Mouse (Mus musculus): ENCODE data around the gene S1pr5.
"Not testable (repeated sequence)": the region's sequence is repeated elsewhere in the genome, so short reads cannot be mapped to it uniquely, and the experiment has no call there.

The S1pr5 gene

DNA sequence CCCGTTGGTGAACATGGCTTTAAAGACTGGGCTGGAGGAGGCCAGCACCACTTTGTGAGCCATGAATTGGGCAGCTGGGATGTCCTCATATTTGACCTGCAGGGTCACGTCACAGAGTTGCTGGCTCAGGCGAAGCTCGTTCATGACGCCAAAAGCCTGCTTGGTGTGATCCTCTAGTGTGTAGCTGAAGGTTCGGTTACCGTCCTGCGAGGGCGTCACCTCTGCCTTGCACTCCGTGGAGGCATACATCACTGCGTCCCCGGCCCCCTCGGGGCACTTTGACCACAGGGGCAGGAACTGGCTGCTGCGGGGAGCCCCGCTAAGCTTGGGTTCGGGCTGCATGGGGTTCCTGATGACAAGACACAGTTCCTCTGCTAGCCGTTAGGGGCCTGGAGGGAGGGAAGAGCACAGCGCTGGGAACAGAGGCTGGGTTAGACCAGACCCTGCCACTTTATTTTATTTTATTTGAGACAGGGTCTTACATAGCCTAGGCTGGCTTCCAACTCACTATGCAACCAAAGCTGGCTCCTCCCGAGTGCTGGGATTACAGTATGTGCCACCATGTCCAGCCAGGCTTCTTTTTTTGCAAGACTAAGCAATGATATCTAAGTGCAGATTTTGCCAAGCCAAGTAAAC is 10.8 kb downstream of the S1pr5 start:
- peak; percentile 56 for DNase-seq (ENCODE audit: extremely low spot score)

DNA sequence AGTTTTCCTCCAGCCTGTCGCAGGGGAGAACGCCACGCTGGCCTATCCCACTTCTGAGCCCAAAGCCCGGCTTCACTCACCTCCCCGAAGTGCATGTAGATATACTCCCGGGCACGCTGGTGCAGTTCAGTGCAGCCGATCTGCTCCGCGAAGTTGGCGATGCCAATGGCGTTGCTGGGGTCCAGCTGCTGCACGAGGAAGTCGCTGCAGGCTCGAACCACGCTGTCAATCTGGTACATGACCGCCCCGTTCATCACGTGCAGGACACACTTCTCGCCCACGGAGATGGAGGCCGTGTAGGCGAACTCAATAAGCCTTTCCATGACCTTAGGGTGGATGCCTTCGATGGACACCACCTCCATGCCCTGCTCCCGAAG is 11.3 kb downstream of the S1pr5 start:
- no peak for DNase-seq (ENCODE audit: extremely low spot score)

DNA sequence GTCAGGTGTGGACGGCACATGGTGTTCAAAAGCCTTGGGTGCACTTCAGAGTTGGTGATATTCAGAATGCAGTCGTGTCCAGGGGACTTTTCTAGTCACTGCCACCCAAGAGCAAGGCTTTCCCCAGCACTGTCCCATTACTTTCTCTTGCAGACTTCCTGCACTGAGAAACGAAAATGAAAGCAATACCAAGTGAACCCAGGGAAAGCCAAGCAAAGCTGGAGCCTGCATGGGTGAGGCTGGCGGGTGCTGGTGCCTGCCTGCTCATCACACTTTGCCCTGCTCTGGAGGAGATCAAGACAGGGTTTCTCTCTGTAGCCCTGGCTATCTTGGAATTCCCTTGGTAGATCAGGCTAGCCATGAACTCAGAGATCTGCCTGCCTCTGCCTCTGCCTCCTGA is 12.9 kb downstream of the S1pr5 start:
- no peak for DNase-seq (ENCODE audit: extremely low spot score)

DNA sequence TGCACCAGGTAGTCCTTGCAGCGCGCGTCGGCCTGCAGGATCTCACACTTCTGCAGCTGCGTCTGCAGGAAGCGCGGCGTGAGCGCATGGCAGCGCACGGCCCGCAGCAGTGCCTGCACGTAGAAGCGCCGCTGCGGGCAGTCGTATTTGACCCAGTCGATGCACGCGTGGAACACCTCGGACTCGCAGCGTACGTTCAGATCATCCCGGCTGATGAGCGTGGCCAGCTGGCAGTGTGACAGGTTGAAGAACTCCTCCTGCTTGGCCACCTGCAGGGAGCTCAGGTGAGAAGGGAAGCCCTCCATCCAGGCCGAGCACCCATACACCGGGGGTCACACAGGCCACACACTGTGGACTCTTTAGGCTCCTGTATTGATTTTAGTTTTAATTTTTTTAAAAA is 14.4 kb downstream of the S1pr5 start:
- DNase-seq (ENCODE audit: extremely low spot score) = no peak

DNA sequence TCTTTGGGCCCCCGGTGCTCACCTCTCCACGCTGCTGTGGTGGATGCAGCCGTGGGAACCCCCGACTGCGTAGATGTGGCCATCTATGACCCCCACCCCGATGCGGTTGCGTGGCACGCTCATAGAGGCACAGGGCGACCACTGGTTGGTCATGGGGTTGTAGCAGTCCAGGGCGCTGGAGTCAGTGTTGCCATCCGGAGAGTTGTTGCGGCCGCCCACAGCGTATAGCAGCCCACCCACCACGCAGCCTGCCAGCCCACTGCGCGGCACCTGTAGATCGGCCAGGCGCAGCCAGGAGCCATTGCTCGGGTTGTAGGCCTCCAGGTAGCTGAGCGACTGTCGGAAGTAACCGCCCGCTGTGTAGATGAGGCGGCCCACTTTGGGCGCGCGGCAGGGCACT is 14.9 kb downstream of the S1pr5 start:
- DNase-seq (ENCODE audit: extremely low spot score) = no peak

DNA sequence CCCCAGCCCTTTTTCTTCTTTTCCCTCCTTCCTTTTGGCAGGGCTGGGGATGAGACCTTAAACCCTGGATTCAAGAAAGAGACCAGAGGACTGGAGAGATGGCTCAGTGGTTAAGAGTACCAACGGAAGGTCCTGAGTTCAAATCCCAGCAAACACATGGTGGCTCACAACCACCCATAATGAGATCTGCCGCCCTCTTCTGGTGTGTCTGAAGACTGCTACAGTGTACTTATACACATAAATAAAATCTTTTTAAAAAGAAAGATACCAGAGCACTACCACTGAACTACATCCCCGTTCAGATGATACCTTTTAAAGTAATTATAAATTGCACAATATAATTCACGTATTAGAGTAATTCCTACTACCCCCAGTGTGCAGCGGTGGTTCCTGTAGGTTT is 15.4 kb downstream of the S1pr5 start:
- no peak for DNase-seq (ENCODE audit: extremely low spot score)

DNA sequence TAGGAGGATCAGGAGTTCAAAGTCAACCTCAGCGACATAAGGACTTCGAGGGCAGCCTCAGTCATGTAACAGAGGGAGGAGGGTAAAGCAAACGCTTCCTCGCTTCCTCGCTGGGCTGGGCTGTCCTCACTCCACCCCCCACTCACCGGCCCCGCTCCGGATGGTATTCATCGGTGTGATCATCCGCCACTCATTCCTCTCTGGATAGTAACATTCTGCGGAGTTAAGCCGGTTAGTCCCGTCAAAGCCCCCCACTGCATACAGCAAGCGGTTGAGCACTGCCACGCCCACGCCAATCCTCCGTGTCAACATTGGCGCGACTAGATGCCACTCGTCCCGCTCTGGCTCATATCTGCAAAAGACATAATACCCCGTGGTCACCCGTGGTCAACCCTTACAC is 16.7 kb downstream of the S1pr5 start:
- DNase-seq (ENCODE audit: extremely low spot score) = no peak

DNA sequence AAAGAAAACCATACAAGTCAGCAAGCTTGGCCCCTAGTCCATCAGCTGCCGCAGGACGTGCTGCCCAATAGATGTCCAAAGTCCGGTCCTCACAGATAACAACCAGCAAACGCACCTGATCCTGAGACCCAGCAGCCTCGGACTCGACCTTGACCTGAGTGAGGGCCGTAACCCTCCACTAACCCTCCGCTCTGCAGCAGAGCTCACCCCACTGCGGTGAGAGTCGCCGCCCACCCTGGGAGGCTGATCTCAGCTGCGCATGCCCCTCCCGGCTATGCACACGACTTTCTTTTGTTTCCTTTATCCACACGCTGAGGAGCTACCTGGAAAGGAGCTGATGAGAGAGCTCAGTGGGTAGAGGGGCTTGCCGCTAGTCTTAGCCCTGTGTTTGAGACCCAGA is 20.9 kb downstream of the S1pr5 start:
- DNase-seq (ENCODE audit: extremely low spot score) = no peak

DNA sequence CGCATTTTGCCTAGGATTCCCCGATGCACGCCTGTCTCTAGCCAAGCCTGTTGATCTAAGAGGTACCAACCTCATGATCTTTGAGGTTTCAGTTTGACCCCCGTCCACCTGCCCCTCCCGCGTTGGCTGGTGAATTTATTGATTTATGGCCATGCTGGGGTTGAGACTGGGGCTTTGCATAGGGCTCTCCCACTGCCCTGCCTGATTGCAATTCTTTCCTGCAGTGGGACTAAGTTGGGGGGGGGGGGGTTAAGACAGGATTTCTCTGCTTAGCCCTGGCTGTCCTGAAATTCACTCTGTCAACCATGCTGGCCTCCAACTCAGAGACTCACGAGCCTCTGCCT is 22.9 kb downstream of the S1pr5 start:
- DNase-seq (ENCODE audit: extremely low spot score) = no peak

DNA sequence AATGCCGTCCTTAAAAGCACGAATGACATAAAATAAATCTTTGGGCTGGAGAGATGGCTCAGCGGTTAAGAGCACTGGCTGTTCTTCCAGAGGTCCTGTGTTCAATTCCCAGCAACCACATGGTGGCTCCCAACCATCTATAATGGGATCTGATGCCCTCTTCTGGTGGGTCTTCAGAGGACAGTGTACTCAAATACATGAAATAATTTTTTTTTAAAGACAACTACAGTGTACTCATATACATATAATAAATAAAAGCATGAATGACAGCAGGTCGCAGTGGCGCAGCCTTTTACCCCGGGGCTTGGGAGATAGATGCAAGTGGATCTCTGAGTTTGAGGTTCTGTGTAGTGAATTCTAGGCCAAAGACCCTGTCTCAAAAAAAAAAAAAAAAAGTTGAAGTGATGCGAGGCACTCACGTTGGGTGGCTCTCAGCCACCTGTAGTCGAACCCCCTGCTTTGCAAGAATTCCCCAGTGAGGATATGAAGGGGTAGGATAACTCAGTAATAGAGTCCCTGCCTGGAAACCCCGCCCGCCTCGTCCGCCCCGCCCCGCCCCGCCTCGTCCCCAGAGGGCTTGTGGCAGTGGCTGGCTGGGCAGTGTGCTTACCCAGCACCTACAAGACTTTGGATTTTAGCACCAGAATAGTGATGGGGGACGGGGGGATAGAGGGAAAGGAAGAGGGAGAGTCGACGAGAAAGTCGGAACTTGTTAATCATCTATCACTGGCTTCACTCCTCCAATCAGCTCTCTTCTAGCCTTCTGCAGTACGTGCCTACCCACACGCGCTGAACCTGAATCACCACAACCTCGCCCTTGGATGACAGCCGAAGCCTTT is 23.4 kb downstream of the S1pr5 start:
- peak; percentile 58 for DNase-seq (ENCODE audit: extremely low spot score)

DNA sequence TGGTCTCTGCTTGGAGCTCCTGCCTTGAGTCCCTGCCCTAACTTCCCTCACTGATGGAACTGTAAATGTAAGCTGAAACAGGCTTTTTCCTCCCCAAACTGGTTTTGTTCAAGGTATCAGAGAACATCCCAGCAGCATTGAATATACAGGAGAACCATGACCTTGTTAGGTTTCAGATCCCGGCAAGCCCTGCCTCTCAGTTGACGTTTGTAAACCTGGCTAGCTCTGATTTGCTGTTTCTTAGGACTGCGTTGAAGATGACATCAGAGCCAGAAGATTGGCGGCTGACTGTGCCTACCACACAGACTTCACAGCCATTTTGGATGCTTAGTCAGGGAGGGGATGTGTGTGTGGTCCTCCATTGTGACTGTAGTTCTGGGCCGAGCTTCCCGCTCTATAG is 24.3 kb downstream of the S1pr5 start:
- no peak for DNase-seq (ENCODE audit: extremely low spot score)

DNA sequence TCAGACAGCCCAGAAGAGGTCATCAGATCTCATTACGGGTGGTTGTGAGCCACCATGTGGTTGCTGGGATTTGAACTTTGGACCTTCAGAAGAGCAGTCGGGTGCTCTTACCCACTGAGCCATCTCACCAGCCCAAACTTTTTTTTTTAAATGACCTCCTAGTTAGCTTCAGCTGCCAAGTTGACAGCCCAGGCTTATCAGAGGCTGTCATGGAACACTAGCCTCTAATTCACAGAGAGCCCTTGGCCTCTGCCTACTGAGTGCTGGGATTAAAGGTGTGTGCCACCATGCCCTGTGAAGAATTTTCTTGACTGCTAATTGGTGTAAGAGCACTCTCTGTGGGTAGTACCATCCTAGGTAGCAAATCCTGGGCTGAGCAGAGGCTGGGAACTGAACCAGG is 24.8 kb downstream of the S1pr5 start:
- DNase-seq (ENCODE audit: extremely low spot score) = not testable (repeated sequence)

DNA sequence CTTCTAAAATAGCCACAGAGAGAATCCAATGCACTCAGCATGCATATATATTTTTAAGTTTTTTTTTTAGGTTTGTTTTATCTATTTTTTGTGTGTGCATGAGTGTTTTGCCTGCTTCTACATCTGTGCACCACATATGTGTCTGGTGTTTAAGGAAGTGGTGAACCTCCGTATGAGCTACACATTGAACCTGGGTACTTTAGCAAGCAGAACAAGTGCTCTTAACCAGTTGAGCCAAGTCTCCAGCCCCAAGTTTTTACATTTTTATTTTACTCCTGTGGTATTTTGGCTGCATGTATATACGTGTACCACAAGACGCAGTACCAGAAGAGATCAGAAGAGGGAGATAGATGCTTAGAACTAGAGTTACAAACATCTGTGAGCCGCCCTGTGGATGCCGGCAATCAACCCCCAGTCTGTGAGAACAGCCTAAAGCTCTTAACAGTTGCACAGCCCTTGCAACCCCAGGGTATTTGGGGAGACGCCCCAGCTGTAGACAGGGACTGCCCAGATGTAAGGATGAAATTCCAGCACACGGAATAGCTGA is 26.8 kb downstream of the S1pr5 start:
- DNase-seq (ENCODE audit: extremely low spot score) = peak; percentile 63

DNA sequence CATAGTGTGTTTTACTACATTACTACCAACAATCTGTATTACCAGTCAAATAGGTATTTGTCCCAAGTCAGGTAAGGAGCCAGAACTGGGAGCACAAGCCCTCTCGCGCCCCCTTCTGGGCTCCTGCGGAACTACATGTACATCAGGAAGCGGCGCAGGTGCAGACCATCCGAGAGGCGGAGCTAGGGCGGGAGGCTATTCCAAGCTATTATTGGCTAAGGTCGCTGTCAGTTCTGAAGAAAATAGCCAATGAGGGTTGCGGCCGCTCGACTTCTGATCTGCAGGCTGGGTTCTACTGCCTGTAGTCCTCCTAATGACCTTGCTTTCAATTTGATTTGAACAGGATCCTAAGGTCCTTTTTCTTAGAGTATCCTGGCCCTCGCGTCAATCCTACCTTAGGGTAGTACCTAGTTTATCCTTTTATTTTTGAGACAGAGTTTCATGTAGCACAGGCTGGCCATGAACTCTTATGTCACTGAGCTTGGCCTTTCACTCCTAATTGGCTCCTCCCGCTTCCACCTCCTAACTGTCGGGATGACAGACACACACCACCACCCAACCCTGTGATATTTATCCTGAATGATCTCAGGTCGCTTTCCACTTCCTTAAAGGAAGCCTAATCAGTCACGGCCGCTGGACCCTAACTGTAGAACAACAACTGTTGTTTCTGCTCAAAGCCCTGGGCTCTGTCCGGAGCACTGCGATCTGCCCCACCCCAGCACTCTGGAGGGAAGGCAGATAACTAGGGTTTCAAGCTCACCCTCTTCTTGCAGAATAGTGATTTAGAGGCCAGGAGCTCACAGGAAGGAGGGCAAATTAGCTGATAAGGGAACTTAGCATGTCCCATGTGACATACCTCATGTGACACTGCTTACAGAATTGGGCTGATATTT is 27.5 kb downstream of the S1pr5 start:
- DNase-seq (ENCODE audit: extremely low spot score) = peak; percentile 93

DNA sequence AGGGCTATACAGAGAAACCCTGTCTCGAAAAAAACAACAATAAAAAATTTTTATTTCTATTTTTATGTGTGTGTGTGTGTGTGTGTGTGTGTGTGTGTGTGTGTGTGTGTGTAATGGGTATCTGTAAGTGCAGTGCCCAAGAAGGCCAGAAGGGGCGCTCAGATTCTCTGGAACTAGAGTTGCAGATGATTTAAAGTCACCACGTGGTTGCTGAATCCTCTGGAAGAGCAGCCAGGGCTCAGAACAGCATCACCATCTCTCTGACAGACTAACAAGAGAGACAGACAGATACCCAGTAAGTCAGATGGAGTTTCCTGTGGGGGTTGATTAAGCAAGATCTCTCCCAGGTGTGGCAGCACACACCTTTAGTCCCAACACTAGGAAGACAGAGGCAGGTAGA is 28.4 kb downstream of the S1pr5 start:
- DNase-seq (ENCODE audit: extremely low spot score) = no peak

DNA sequence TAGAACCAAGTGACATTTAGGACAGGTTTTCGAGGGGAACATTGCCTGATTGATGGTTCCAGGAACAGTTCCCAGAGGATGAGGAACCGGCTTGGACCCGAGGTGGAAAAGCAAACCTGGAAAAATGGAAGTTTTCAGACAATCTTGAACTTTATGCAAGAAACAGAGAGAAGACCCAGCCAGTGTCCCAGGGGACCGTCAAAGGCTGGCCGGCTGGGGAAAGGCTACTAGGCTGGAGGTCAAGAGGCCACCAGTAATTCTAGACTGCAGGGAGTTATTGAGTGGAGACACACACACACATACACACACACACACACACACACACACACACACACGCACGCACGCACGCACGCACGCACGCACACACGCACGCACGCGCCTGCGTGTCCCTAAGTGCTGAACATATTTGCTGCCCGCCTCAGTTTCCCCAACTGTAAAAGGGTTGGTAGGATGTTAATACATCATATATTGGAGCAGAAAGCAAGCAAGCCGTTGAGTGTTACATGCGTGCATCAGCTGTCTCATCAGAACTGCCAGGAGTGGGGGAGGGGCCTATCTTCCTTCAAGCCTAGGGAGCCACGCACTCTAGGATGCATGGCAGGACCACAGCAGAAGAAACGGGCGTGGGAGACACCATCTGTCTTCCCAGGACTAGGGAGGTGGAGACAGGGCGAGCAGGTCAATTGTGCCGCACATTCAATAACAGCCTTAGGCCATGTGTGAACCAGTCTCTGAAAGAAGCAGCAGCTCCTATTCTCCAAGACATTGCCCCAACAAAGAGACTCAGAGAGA is 32.0 kb downstream of the S1pr5 start:
- no peak for DNase-seq (ENCODE audit: extremely low spot score)

DNA sequence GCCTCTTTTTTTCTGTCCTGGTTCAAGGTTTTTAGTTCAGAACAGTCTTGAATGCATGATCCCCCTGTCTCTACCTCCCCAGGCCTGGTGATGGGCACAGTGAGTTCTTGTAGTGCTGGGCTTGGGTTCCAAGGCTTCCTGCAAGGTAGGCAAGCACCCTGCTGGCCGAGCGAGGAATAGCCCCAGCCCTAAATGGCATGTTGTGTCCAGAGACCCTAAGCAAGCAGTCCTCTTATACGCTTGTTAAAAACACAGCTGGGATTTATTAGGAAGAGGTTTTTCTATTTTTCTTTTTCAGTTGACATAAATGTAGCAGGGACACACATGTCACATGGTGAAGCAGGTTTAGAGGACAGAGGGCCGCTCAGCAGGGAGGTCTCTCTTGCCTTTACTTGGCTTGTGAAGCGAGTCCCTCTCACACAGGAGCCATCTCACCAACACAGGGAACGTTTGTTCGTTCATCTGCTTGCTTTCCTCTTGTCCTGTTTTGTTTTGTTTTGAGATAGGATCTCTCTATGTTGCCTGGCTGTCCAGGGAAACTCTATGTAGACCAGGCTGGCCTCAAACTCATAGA is 34.5 kb downstream of the S1pr5 start:
- DNase-seq (ENCODE audit: extremely low spot score) = peak; percentile 53

DNA sequence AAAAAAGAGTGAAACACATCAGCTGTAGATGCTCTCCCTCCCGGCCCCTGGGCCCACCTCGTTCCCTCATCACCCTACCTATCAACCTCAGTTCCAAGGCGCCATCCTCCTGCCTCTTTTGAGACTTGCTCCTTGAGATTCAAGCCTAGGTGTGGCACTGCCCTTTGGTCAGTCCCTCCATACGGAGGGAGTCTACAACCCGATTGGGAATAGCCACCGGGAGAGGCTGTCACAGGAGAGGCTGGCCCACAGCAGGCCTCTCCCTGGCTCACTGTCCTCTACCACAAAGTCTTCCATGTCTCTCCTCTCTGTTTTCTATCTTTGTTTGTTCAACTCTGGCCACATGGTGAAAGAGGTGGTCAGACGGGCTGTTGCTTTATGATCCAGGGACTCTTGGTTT is 36.6 kb downstream of the S1pr5 start:
- no peak for DNase-seq (ENCODE audit: extremely low spot score)

DNA sequence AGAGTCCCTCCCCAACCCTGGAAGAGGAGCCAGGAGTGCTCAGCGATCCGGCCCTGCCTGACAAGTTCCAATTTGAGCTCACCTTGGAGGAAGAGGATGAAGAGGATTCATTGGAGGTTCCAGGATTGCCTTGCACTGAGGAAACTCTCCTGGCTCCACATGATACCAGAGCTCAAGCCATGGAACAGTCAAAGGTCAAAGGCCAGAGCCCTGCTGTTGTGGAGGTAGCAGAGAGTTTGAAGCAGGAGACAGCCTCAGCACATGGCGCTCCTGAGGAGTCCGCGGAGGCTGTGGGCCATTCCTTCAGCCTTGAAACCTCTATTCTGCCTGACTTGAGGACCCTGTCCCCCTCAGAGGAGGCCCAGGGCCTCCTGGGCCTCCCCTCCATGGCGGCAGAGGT is 37.4 kb downstream of the S1pr5 start:
- DNase-seq (ENCODE audit: extremely low spot score) = no peak

DNA sequence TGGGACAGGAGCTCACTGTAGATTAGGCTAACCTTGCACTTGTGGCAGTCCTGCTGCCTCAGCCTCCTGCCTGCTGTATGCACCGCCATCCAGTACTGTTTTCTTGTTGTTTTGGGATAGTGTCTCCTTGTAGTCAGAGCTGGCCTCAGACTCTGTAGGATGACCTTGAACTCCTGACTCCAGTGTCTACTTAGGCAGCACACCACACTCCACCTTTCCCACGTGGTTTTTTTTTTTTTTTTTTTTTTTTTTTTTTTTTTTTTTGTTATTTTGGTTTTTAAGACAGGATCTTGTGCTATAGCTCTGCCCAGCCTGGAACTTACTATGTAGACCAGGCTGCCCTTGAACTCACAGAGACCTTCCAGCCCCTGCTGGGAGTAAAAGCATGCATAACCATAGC is 39.6 kb downstream of the S1pr5 start:
- no peak for DNase-seq (ENCODE audit: extremely low spot score)

DNA sequence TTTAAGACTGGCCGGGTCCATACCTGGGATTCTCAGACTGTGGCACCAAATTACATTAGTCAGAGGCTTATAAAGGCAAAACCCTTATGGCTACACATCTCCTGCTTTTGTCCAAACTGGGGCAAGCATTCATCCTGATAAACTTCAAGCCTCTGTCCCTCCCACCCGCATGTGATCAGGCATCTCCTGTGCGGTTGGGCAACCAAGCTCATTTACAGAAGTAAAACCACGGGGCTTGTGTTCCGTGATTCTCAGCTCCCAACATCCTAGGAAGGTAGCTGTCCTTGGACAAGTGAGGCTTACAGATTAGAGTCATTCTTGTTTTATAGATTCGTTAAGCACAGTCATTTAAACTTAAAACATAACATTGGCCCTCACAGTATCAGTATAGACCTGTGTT is 41.4 kb downstream of the S1pr5 start:
- DNase-seq (ENCODE audit: extremely low spot score) = no peak
